ENCODE assay signal across 13 mouse cellular contexts in the genomic region with DNA sequence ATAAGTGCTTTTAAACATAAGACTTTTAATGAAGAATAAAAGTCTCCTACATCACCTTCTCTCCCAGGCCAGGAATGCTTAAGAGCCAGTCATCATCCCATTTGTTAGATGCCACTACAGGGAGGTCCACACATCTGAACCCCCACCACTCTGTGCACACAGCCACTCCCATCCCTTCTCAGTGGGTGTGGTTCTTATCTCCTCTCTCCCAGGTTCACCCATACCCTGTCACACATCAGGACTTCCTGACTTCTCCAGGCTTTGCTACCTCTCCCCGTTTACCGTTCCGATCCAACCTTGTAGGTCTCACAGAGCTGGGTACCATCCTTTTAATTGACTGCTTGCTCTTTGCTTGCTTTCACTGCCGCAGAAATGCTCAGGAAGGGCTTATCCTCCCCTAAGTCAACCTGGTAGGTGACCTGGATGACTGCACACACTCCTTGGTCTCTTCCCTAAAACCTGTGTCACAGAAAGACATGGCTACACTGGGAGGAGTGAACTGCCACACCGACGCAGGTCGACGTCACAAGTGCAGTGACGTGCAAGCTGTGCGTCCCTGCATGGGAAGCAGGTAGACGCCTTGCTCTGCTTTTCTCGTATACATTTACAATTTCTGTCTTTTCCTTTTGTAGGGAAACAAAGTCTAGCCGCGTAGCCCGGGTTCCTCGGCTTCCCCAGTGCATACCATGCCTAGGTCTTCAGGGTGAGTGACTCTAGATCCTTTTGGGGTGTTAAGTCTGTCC. TPM values are rescaled to one million over a fixed set of nuclear protein-coding genes. Genes with fewer than 3 reads are reported as not detected.
DNase-seq lines count a peak whose midpoint lies in the region; ATAC-seq lines count a peak whose summit lies in the region.
"Had no signal": no experiment of that assay in that cellular context is flagged by ENCODE, and none has a peak within 500 bp of the region (broad histone marks: within the 10 kb centered on the region; RNA-seq: fewer than 3 reads in every experiment).

No protein-coding gene starts in this region.

- peak overlapping the region; percentile 42; the same call in 1 of the 2 replicates for H3K27ac ChIP-seq in heart, embryonic 10.5 days
- H3K27ac ChIP-seq in liver, embryonic 16.5 days (ENCODE audit: low read length) = peak overlapping the region; percentile 92
- H3K27ac ChIP-seq: heart, adult 2 months had no signal

- H3K9me3 ChIP-seq in heart, embryonic 10.5 days = no peaks in the 10 kb centered on the region
- no peaks in the 10 kb centered on the region for H3K9me3 ChIP-seq in liver, embryonic 16.5 days (replicated peaks; ENCODE audit: control insufficient read depth, low read length)
- H3K9me3 ChIP-seq: hindbrain, embryonic 15.5 days; kidney, embryonic 15.5 days; megakaryocyte, embryonic 14.5 days had no signal

- peak; percentile 87 for ATAC-seq in erythroid progenitor cell, adult 5-6 weeks (replicated peaks; ENCODE audit: low FRiP score, poor library complexity, severe bottlenecking)
- peak; percentile 91 for ATAC-seq in liver, embryonic 16.5 days (ENCODE audit: low read depth)
- ATAC-seq: Patski had no signal

- peaks cover 10% of the 10 kb centered on the region; the same call in 1 of the 2 replicates for H3K36me3 ChIP-seq in heart, embryonic 10.5 days
- no peaks in the 10 kb centered on the region for H3K36me3 ChIP-seq in liver, embryonic 16.5 days (ENCODE audit: control insufficient read depth, insufficient read depth)
- H3K36me3 ChIP-seq: hindbrain, embryonic 15.5 days had no signal

- peak overlapping the region; percentile 82 for H3K4me2 ChIP-seq in liver, embryonic 16.5 days (ENCODE audit: low read depth, low read length)

- peak overlapping the region; percentile 24; the same call in 1 of the 2 replicates for H3K4me3 ChIP-seq in heart, embryonic 10.5 days
- H3K4me3 ChIP-seq in liver, embryonic 16.5 days (ENCODE audit: low read depth, low read length) = peak overlapping the region; percentile 45
- H3K4me3 ChIP-seq: heart, adult 2 months; hindbrain, embryonic 15.5 days; kidney, embryonic 15.5 days; megakaryocyte, embryonic 14.5 days had no signal

- WGBS in heart, embryonic 10.5 days = 84% methylated on average over 16 of the region's 16 CpGs
- WGBS in liver, embryonic 16.5 days (ENCODE audit: insufficient replicate concordance) = 53% methylated on average over 16 of the region's 16 CpGs

- no peak for DNase-seq in heart, embryonic 10.5 days (ENCODE audit: low spot score)
- DNase-seq in heart, adult 11 months = no peak
- peak; percentile 83 for DNase-seq in ES-CJ7 (ENCODE audit: low read depth, low spot score)
- no peak for DNase-seq in adrenal gland, adult (ENCODE audit: inconsistent age in 2 of 2, low spot score in 1 of 2)
- no peak for DNase-seq in cerebellum, postnatal 14 days
- no peak for DNase-seq in left cerebral cortex, adult 18-20 months (ENCODE audit: low spot score in 2 of 2)
- DNase-seq: heart, adult 2 months had no signal

- peaks cover 33% of the 10 kb centered on the region for H3K4me1 ChIP-seq in heart, embryonic 10.5 days
- H3K4me1 ChIP-seq in liver, embryonic 16.5 days (ENCODE audit: control insufficient read depth, low read depth, low read length) = peaks cover 38% of the 10 kb centered on the region

- no peaks in the 10 kb centered on the region for H3K27me3 ChIP-seq in heart, embryonic 10.5 days (ENCODE audit: insufficient read depth, poor library complexity, severe bottlenecking)
- H3K27me3 ChIP-seq in liver, embryonic 16.5 days (ENCODE audit: control insufficient read depth, insufficient read depth, low read depth, low read length) = peaks cover 24% of the 10 kb centered on the region
- H3K27me3 ChIP-seq: hindbrain, embryonic 15.5 days; kidney, embryonic 15.5 days; Patski had no signal

- H3K9ac ChIP-seq in liver, embryonic 16.5 days (ENCODE audit: low read depth, low read length) = peak overlapping the region; percentile 59
- H3K9ac ChIP-seq: hindbrain, embryonic 15.5 days; kidney, embryonic 15.5 days had no signal

RNA-seq across cellular contexts. Expression of a gene that starts 4.2 kb away (rescaled TPM):
- polyA plus RNA-seq in heart, embryonic 10.5 days (2016; fragmentation: Nextera tagmentation; extraction: Ambion mirVana) = 15.8 and 26.5 TPM in 2 replicates
- total RNA-seq in erythroid progenitor cell, adult 5-6 weeks (2015; ENCODE audit: low replicate concordance) = 21.0 and 33.2 TPM in 2 replicates
- total RNA-seq in erythroid progenitor cell, adult 5-6 weeks (2017; ENCODE audit: low replicate concordance) = 18.9 and 19.5 TPM in 2 replicates
- polyA plus RNA-seq in liver, embryonic 16.5 days (2015; fragmentation: Nextera tagmentation; extraction: Ambion mirVana) = 5.0 and 5.7 TPM in 2 replicates
- total RNA-seq in left cerebral cortex, adult 18-20 months (2021) = 100 to 1,000 TPM; 346 to 387 TPM

RNA-seq across cellular contexts. Expression of a gene that starts 21.9 kb away (rescaled TPM):
- 158 and 165 TPM in 2 replicates for polyA plus RNA-seq in heart, embryonic 10.5 days (2016; fragmentation: Nextera tagmentation; extraction: Ambion mirVana)
- 26.8 and 31.7 TPM in 2 replicates for total RNA-seq in erythroid progenitor cell, adult 5-6 weeks (2015; ENCODE audit: low replicate concordance)
- total RNA-seq in erythroid progenitor cell, adult 5-6 weeks (2017; ENCODE audit: low replicate concordance) = 21.6 and 21.9 TPM in 2 replicates
- 73.4 and 76.8 TPM in 2 replicates for polyA plus RNA-seq in liver, embryonic 16.5 days (2015; fragmentation: Nextera tagmentation; extraction: Ambion mirVana)
- 100 to 1,000 TPM; 117 to 120 TPM for total RNA-seq in left cerebral cortex, adult 18-20 months (2021)

RNA-seq across cellular contexts. Expression of a gene that starts 22.0 kb away (rescaled TPM):
- polyA plus RNA-seq in heart, embryonic 10.5 days (2016; fragmentation: Nextera tagmentation; extraction: Ambion mirVana) = 27.4 and 31.8 TPM in 2 replicates
- 8.3 and 11.7 TPM in 2 replicates for total RNA-seq in erythroid progenitor cell, adult 5-6 weeks (2015; ENCODE audit: low replicate concordance)
- total RNA-seq in erythroid progenitor cell, adult 5-6 weeks (2017; ENCODE audit: low replicate concordance) = 25.7 and 32.5 TPM in 2 replicates
- 9.5 and 9.9 TPM in 2 replicates for polyA plus RNA-seq in liver, embryonic 16.5 days (2015; fragmentation: Nextera tagmentation; extraction: Ambion mirVana)
- total RNA-seq in left cerebral cortex, adult 18-20 months (2021) = 10 to 100 TPM; 42.7 to 48.1 TPM

RNA-seq across cellular contexts. Expression of a gene that starts 24.6 kb away (rescaled TPM):
- polyA plus RNA-seq in heart, embryonic 10.5 days (2016; fragmentation: Nextera tagmentation; extraction: Ambion mirVana) = 38.9 and 52.5 TPM in 2 replicates
- not detected in 2 replicates for total RNA-seq in erythroid progenitor cell, adult 5-6 weeks (2015; ENCODE audit: low replicate concordance)
- total RNA-seq in erythroid progenitor cell, adult 5-6 weeks (2017; ENCODE audit: low replicate concordance) = not detected in 2 replicates
- 7.1 and 7.8 TPM in 2 replicates for polyA plus RNA-seq in liver, embryonic 16.5 days (2015; fragmentation: Nextera tagmentation; extraction: Ambion mirVana)
- total RNA-seq in left cerebral cortex, adult 18-20 months (2021) = 1 to 10 TPM; 3.4 to 3.7 TPM

RNA-seq across cellular contexts. Expression of a gene that starts 33.1 kb away (rescaled TPM):
- polyA plus RNA-seq in heart, embryonic 10.5 days (2016; fragmentation: Nextera tagmentation; extraction: Ambion mirVana) = 6.4 and 9.8 TPM in 2 replicates
- 1.7 and 8.3 TPM in 2 replicates for total RNA-seq in erythroid progenitor cell, adult 5-6 weeks (2015; ENCODE audit: low replicate concordance)
- total RNA-seq in erythroid progenitor cell, adult 5-6 weeks (2017; ENCODE audit: low replicate concordance) = 3.9 and 6.5 TPM in 2 replicates
- polyA plus RNA-seq in liver, embryonic 16.5 days (2015; fragmentation: Nextera tagmentation; extraction: Ambion mirVana) = 0.62 and 0.74 TPM in 2 replicates
- total RNA-seq in left cerebral cortex, adult 18-20 months (2021) = 100 to 1,000 TPM; 186 to 190 TPM

Comparison
In these comparisons a context has a peak if more than half of its experiments do, and no peak if none do; other contexts are left out.
1. RNA of a gene that starts 4.2 kb away (total RNA-seq): 346 to 387 TPM in left cerebral cortex, adult 18-20 months; 18.9 to 33.2 TPM in erythroid progenitor cell, adult 5-6 weeks; every median in the first group is over 10 times any median in the second.